Mouse (Mus musculus): ENCODE measurements around the gene Ufm1. TPM values are rescaled to one million over a fixed set of nuclear protein-coding genes. Genes with fewer than 3 reads are reported as not detected.

Gene Ufm1
- total and polyA plus RNA-seq, 3 experiments: 36.6 to 109 (median 77.0) TPM

GRCm38 (mm10) chr3:53890619-53891540 lies 27.2 kb upstream of the Ufm1 start:
- in situ Hi-C loops (cut with MboI; ENCODE audit: low pct_ligation_motif_present, low pct_unique_long_range_greater_than_20kb, low sequenced_read_pairs): no loop called here
- H3K27ac ChIP-seq (ENCODE audit: insufficient read depth, low read depth): no peak overlapping the region
- H3K4me3 ChIP-seq (replicated peaks in 1 of 3; ENCODE audit: low read depth in 2 of 3, low read length in 2 of 3, poor library complexity in 1 of 3): no peak overlapping the region
- dilution Hi-C loops (cut with MboI; ENCODE audit: extremely low pct_ligation_motif_present, extremely low pct_unique_long_range_greater_than_20kb, low sequenced_read_pairs): no loop called here
- no peaks in the 10 kb centered on the region for H3K27me3 ChIP-seq (replicated peaks)
- no peaks in the 10 kb centered on the region for H3K79me2 ChIP-seq (replicated peaks; ENCODE audit: control insufficient read depth, extremely low read depth, insufficient read depth, poor library complexity, severe bottlenecking)
- H3K9ac ChIP-seq (ENCODE audit: insufficient read depth, low read depth): no peak overlapping the region
- no peaks in the 10 kb centered on the region for H3K4me1 ChIP-seq (ENCODE audit: control insufficient read depth in 1 of 2, insufficient read depth in 2 of 2)
- no peaks in the 10 kb centered on the region for H3K36me3 ChIP-seq (replicated peaks in 1 of 2; ENCODE audit: control insufficient read depth in 1 of 2, insufficient read depth in 1 of 2, low read length in 1 of 2)
- no peak overlapping the region for H3K4me2 ChIP-seq (ENCODE audit: insufficient read depth, low read depth, poor library complexity, severe bottlenecking)
- DNase-seq (ENCODE audit: extremely low read depth): no peak
- TF ChIP-seq NELFE (IDR thresholded peaks at IDR 0.05; ENCODE audit: low read depth, low read length) (no peak), SIN3A (IDR thresholded peaks at IDR 0.05; ENCODE audit: low read length) (no peak), RCOR1 (conservative IDR thresholded peaks at IDR 0.05; ENCODE audit: low read depth, low read length) (no peak), TBP (conservative IDR thresholded peaks at IDR 0.05; ENCODE audit: low read depth, low read length) (no peak), JUND (conservative IDR thresholded peaks at IDR 0.05; ENCODE audit: low read depth, low read length) (no peak), USF2 (conservative IDR thresholded peaks at IDR 0.05; ENCODE audit: low read depth, low read length) (no peak)
- peaks cover 7% of the 10 kb centered on the region for H3K9me3 ChIP-seq (replicated peaks; ENCODE audit: low read length)

- dilution Hi-C loops (cut with MboI; ENCODE audit: extremely low pct_ligation_motif_present, extremely low pct_unique_long_range_greater_than_20kb, low sequenced_read_pairs): no loop called here
- in situ Hi-C loops (cut with MboI; ENCODE audit: low pct_ligation_motif_present, low pct_unique_long_range_greater_than_20kb, low sequenced_read_pairs): no loop called here
- H3K36me3 ChIP-seq (replicated peaks in 1 of 2; ENCODE audit: control insufficient read depth in 1 of 2, insufficient read depth in 1 of 2, low read length in 1 of 2): no peaks in the 10 kb centered on the region
These were observed 8.0 kb upstream of the Ufm1 start for GRCm38 (mm10) chr3:53871596-53871995.

GRCm38 (mm10) chr3:53870482-53870881 lies 6.9 kb upstream of the Ufm1 start:
- Histone ChIP-seq H3K27me3 (replicated peaks) (no peaks in the 10 kb centered on the region), H3K9ac (ENCODE audit: insufficient read depth, low read depth) (no peak overlapping the region), H3K9me3 (replicated peaks; ENCODE audit: low read length) (no peaks in the 10 kb centered on the region), H3K4me3 (replicated peaks in 1 of 3; ENCODE audit: low read depth in 2 of 3, low read length in 2 of 3, poor library complexity in 1 of 3) (no peak overlapping the region), H3K4me1 (ENCODE audit: control insufficient read depth in 1 of 2, insufficient read depth in 2 of 2) (peaks cover 0 to 2% of the 10 kb centered on the region in 2 experiments; a peak in 3 of 4 replicates), H3K79me2 (replicated peaks; ENCODE audit: control insufficient read depth, extremely low read depth, insufficient read depth, poor library complexity, severe bottlenecking) (no peaks in the 10 kb centered on the region), H3K4me2 (ENCODE audit: insufficient read depth, low read depth, poor library complexity, severe bottlenecking) (no peak overlapping the region), H3K27ac (ENCODE audit: insufficient read depth, low read depth) (no peak overlapping the region), H3K36me3 (replicated peaks in 1 of 2; ENCODE audit: control insufficient read depth in 1 of 2, insufficient read depth in 1 of 2, low read length in 1 of 2) (no peaks in the 10 kb centered on the region)
- no peak for DNase-seq (ENCODE audit: extremely low read depth)
- in situ Hi-C loops (cut with MboI; ENCODE audit: low pct_ligation_motif_present, low pct_unique_long_range_greater_than_20kb, low sequenced_read_pairs): no loop called here
- TF ChIP-seq ZMIZ1 (IDR thresholded peaks at IDR 0.05; ENCODE audit: low read depth, low read length): no peak
- dilution Hi-C loops (cut with MboI; ENCODE audit: extremely low pct_ligation_motif_present, extremely low pct_unique_long_range_greater_than_20kb, low sequenced_read_pairs): no loop called here

More at GRCm38 (mm10) chr3:53871596-53871995, 8.0 kb upstream of the Ufm1 start:
- Histone ChIP-seq H3K4me3 (replicated peaks in 1 of 3; ENCODE audit: low read depth in 2 of 3, low read length in 2 of 3, poor library complexity in 1 of 3) (no peak overlapping the region), H3K27me3 (replicated peaks) (no peaks in the 10 kb centered on the region), H3K9me3 (replicated peaks; ENCODE audit: low read length) (no peaks in the 10 kb centered on the region), H3K4me2 (ENCODE audit: insufficient read depth, low read depth, poor library complexity, severe bottlenecking) (no peak overlapping the region), H3K9ac (ENCODE audit: insufficient read depth, low read depth) (no peak overlapping the region), H3K79me2 (replicated peaks; ENCODE audit: control insufficient read depth, extremely low read depth, insufficient read depth, poor library complexity, severe bottlenecking) (no peaks in the 10 kb centered on the region), H3K4me1 (ENCODE audit: control insufficient read depth in 1 of 2, insufficient read depth in 2 of 2) (peaks cover 0 to 4% of the 10 kb centered on the region in 2 experiments; a peak in 3 of 4 replicates), H3K27ac (ENCODE audit: insufficient read depth, low read depth) (no peak overlapping the region)
- TF ChIP-seq ZKSCAN1 (IDR thresholded peaks at IDR 0.05; ENCODE audit: borderline replicate concordance, low read depth, low read length) (no peak), USF1 (IDR thresholded peaks at IDR 0.05; ENCODE audit: low read depth, low read length) (no peak), E2F4 (IDR thresholded peaks at IDR 0.05; ENCODE audit: insufficient replicate concordance, low read depth, low read length) (no peak), USF2 (conservative IDR thresholded peaks at IDR 0.05; ENCODE audit: low read depth, low read length) (no peak)
- DNase-seq (ENCODE audit: extremely low read depth): no peak

Data from CH12.LX (cell line).